Comparison of ENCODE assay signal across 31 mouse cellular contexts in the genomic region with DNA sequence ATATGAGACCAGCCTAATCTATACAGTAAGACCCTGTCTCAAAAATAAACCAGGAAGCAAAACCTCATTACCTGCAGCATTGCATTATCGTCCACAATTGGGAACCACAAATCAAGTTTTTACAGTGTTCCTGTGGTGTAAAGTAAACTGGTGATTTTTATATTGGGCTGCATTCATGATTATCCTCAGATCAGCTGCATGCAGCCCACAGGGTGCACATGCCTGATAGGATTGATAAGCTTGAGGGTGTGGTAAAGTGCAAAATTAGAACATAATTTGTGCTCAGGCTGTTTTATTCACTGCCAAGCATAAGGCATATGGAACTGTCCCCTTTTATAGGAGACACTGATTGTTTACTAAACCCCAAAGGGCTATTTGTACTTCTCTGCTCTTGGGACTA. TPM values are rescaled to one million over a fixed set of nuclear protein-coding genes. Genes with fewer than 3 reads are reported as not detected.
DNase-seq lines count a peak whose midpoint lies in the region; ATAC-seq lines count a peak whose summit lies in the region.
"Had no signal": no experiment of that assay in that cellular context is flagged by ENCODE, and none has a peak within 500 bp of the region (broad histone marks: within the 10 kb centered on the region; RNA-seq: fewer than 3 reads in every experiment).

No protein-coding gene starts in this region.

- DNase-seq in hindbrain, embryonic 10.5 days (ENCODE audit: low spot score), result no peak
- no peak for DNase-seq in hindbrain, embryonic 14.5 days (ENCODE audit: low spot score)
- DNase-seq in c-Kit-positive CD71-positive TER-119-negative erythroid progenitor cells, embryonic 14.5 days (ENCODE audit: low read depth), result peak; percentile 34
- DNase-seq in liver, embryonic 13.5 days, result peak; percentile 18
- no peak for DNase-seq in layer of hippocampus, adult 9-11 months
- no peak for DNase-seq in cerebellum, postnatal 14 days
- no peak for DNase-seq in frontal cortex, postnatal 25 days (ENCODE audit: low spot score in 2 of 2)
- DNase-seq: adrenal gland, postnatal 14 days; cerebellum, adult 18-20 months; cerebellum, postnatal 25 days; gastrocnemius, postnatal 25 days; heart, adult 11 months; heart, postnatal 36 days; kidney, adult 18-20 months; lung, adult 18-20 months; lung, postnatal 4 days; right cerebral cortex, postnatal 4 days; thymus, adult 2 months; thymus, postnatal 36 days had no signal

- peak overlapping the region; percentile 8; the same call in 1 of the 2 replicates for H3K27ac ChIP-seq in hindbrain, embryonic 10.5 days
- no peak overlapping the region for H3K27ac ChIP-seq in hindbrain, embryonic 14.5 days
- no peak overlapping the region for H3K27ac ChIP-seq in liver, embryonic 13.5 days
- H3K27ac ChIP-seq: embryonic facial prominence, embryonic 10.5 days; embryonic facial prominence, embryonic 15.5 days; heart, embryonic 10.5 days; heart, embryonic 15.5 days; hindbrain, embryonic 15.5 days; midbrain, embryonic 15.5 days; stomach, postnatal 0 days had no signal

- H3K4me2 ChIP-seq in hindbrain, embryonic 14.5 days (replicated peaks), result no peak overlapping the region
- peak overlapping the region; percentile 42 for H3K4me2 ChIP-seq in liver, embryonic 13.5 days
- H3K4me2 ChIP-seq: embryonic facial prominence, embryonic 15.5 days; heart, embryonic 15.5 days; hindbrain, embryonic 15.5 days; midbrain, embryonic 15.5 days had no signal

- H3K9me3 ChIP-seq in hindbrain, embryonic 10.5 days, result no peaks in the 10 kb centered on the region
- H3K9me3 ChIP-seq in hindbrain, embryonic 14.5 days (ENCODE audit: control insufficient read depth, low read length), result no peaks in the 10 kb centered on the region
- no peaks in the 10 kb centered on the region for H3K9me3 ChIP-seq in liver, embryonic 13.5 days (replicated peaks)
- H3K9me3 ChIP-seq: embryonic facial prominence, embryonic 10.5 days; embryonic facial prominence, embryonic 15.5 days; G1E; heart, embryonic 10.5 days; heart, embryonic 15.5 days; hindbrain, embryonic 15.5 days; midbrain, embryonic 15.5 days had no signal

- H3K4me3 ChIP-seq in hindbrain, embryonic 10.5 days, result no peak overlapping the region
- no peak overlapping the region for H3K4me3 ChIP-seq in hindbrain, embryonic 14.5 days (replicated peaks; ENCODE audit: low read length)
- H3K4me3 ChIP-seq in liver, embryonic 13.5 days (replicated peaks), result no peak overlapping the region
- H3K4me3 ChIP-seq: embryonic facial prominence, embryonic 10.5 days; embryonic facial prominence, embryonic 15.5 days; heart, embryonic 10.5 days; heart, embryonic 15.5 days; hindbrain, embryonic 15.5 days; midbrain, embryonic 15.5 days had no signal

- peaks cover 19% of the 10 kb centered on the region for H3K4me1 ChIP-seq in hindbrain, embryonic 10.5 days (replicated peaks)
- no peaks in the 10 kb centered on the region for H3K4me1 ChIP-seq in hindbrain, embryonic 14.5 days (replicated peaks; ENCODE audit: control insufficient read depth, insufficient read depth, low read length)
- H3K4me1 ChIP-seq in liver, embryonic 13.5 days (replicated peaks), result peaks cover 22% of the 10 kb centered on the region
- H3K4me1 ChIP-seq: embryonic facial prominence, embryonic 10.5 days; embryonic facial prominence, embryonic 15.5 days; heart, embryonic 10.5 days; heart, embryonic 15.5 days; midbrain, embryonic 15.5 days had no signal

- 94% methylated on average over 1 of the region's 1 CpGs for WGBS in hindbrain, embryonic 10.5 days
- 88% methylated on average over 1 of the region's 1 CpGs for WGBS in hindbrain, embryonic 14.5 days
- WGBS in liver, embryonic 13.5 days (ENCODE audit: insufficient replicate concordance), result 14% methylated on average over 1 of the region's 1 CpGs

- H3K9ac ChIP-seq in hindbrain, embryonic 14.5 days, result no peak overlapping the region
- no peak overlapping the region for H3K9ac ChIP-seq in liver, embryonic 13.5 days
- H3K9ac ChIP-seq: embryonic facial prominence, embryonic 15.5 days; heart, embryonic 15.5 days; hindbrain, embryonic 15.5 days; midbrain, embryonic 15.5 days had no signal

- peaks cover 87% of the 10 kb centered on the region for H3K36me3 ChIP-seq in hindbrain, embryonic 10.5 days
- H3K36me3 ChIP-seq in hindbrain, embryonic 14.5 days (replicated peaks; ENCODE audit: control insufficient read depth, insufficient read depth), result peaks cover 88% of the 10 kb centered on the region
- H3K36me3 ChIP-seq in liver, embryonic 13.5 days, result peaks cover 64% of the 10 kb centered on the region

- H3K27me3 ChIP-seq in hindbrain, embryonic 10.5 days (ENCODE audit: insufficient read depth, poor library complexity, severe bottlenecking), result no peaks in the 10 kb centered on the region
- no peaks in the 10 kb centered on the region for H3K27me3 ChIP-seq in hindbrain, embryonic 14.5 days (ENCODE audit: control insufficient read depth, insufficient read depth, low read length)
- no peaks in the 10 kb centered on the region for H3K27me3 ChIP-seq in liver, embryonic 13.5 days
- H3K27me3 ChIP-seq: embryonic facial prominence, embryonic 15.5 days; heart, embryonic 15.5 days; hindbrain, embryonic 15.5 days; midbrain, embryonic 15.5 days; Patski had no signal

- ATAC-seq in hindbrain, embryonic 14.5 days (ENCODE audit: low FRiP score), result no peak
- peak; percentile 76 for ATAC-seq in liver, embryonic 13.5 days (ENCODE audit: low read depth)
- peak; percentile 74 for ATAC-seq in megakaryocyte progenitor cell, adult 5-6 weeks (replicated peaks; ENCODE audit: poor library complexity)
- ATAC-seq: forebrain, embryonic 14.5 days; lung, postnatal 0 days; midbrain, embryonic 15.5 days; Patski had no signal

RNA-seq across cellular contexts. Expression of gene Synrg, which starts 11.3 kb away (rescaled TPM):
- 11.3 and 15.9 TPM in 2 replicates for polyA plus RNA-seq in hindbrain, embryonic 10.5 days (2016; fragmentation: Nextera tagmentation; extraction: Ambion mirVana)
- polyA plus RNA-seq in hindbrain, embryonic 14.5 days (2014; fragmentation: Nextera tagmentation; extraction: Ambion mirVana), result 26.2 and 28.2 TPM in 2 replicates
- polyA plus RNA-seq in liver, embryonic 13.5 days (2015; fragmentation: Nextera tagmentation; extraction: Ambion mirVana), result 5.8 and 6.4 TPM in 2 replicates
- 20.4 and 25.3 TPM in 2 replicates for total RNA-seq in megakaryocyte progenitor cell, adult 5-6 weeks (2015)
- 13.2 and 14.6 TPM in 2 replicates for total RNA-seq in megakaryocyte progenitor cell, adult 5-6 weeks (2017)

RNA-seq across cellular contexts. Expression of gene Ddx52, which starts 33.6 kb away (rescaled TPM):
- polyA plus RNA-seq in hindbrain, embryonic 10.5 days (2016; fragmentation: Nextera tagmentation; extraction: Ambion mirVana), result 32.3 and 40.2 TPM in 2 replicates
- polyA plus RNA-seq in hindbrain, embryonic 14.5 days (2014; fragmentation: Nextera tagmentation; extraction: Ambion mirVana), result 21.9 and 25.3 TPM in 2 replicates
- polyA plus RNA-seq in liver, embryonic 13.5 days (2015; fragmentation: Nextera tagmentation; extraction: Ambion mirVana), result 21.5 and 26.4 TPM in 2 replicates
- total RNA-seq in megakaryocyte progenitor cell, adult 5-6 weeks (2015), result 34.2 TPM in 2 replicates
- 65.5 and 67.1 TPM in 2 replicates for total RNA-seq in megakaryocyte progenitor cell, adult 5-6 weeks (2017)

Comparison
In these comparisons a context has a peak if more than half of its experiments do, and no peak if none do; other contexts are left out.
1. DNase-seq: peak in c-Kit-positive CD71-positive TER-119-negative erythroid progenitor cells, embryonic 14.5 days (single experiment) and liver, embryonic 13.5 days (single experiment); none in hindbrain, embryonic 10.5 days (single experiment), hindbrain, embryonic 14.5 days (single experiment), layer of hippocampus, adult 9-11 months (single experiment), cerebellum, postnatal 14 days (0 of 2) and frontal cortex, postnatal 25 days (0 of 2).